Mouse (Mus musculus): ENCODE results near the gene Borcs7.

GRCm38 (mm10) chr19:46731351-46731750 is 41.6 kb downstream of the Borcs7 start:
- TF ChIP-seq POLR2A (IDR thresholded peaks at IDR 0.05; ENCODE audit: borderline replicate concordance, control insufficient read depth, low read depth, low read length) (no peak), CTCF (IDR thresholded peaks at IDR 0.05; ENCODE audit: control insufficient read depth, insufficient read depth, low read length) (no peak)
